Mouse (Mus musculus) stomach, postnatal 0 days (tissue): ENCODE measurements at regions not wholly inside any gene's neighbourhood (a gene's known extent, or its start where the extent isn't known, plus 50 kb on each side); places are given as distances from the start of the nearest gene placed in this dataset.

Source experiments
- ATAC-seq: fragments of 200-750 bp; cut with Nextera tagmentation; 2 replicates; pipeline ENCODE4 v1.8.0; 2017; ENCODE audit not compliant: low FRiP score, low TSS enrichment
- DNase-seq: peaks from one replicate; pipeline ENCODE4 v3.0.0-alpha.2; 2016; ENCODE audit warnings: low spot score
- H3K27ac ChIP-seq: fragments of 300-500 bp; sonication (generic); replicated peaks from 2 replicates; pipeline ENCODE4 v1.5.1; 2014; ENCODE audit warnings: mild to moderate bottlenecking, control low read depth
- H3K27me3 ChIP-seq: fragments of 300-500 bp; sonication (generic); 2 replicates; pipeline ENCODE4 v1.6.1; 2014; ENCODE audit warnings: low read length; ENCODE audit not compliant: control insufficient read depth, insufficient read depth
- H3K36me3 ChIP-seq: fragments of 300-500 bp; sonication (generic); 2 replicates; pipeline ENCODE4 v1.6.1; 2014; ENCODE audit warnings: low read length, mixed read lengths; ENCODE audit not compliant: control insufficient read depth, insufficient read depth
- H3K4me1 ChIP-seq: fragments of 300-500 bp; sonication (generic); replicated peaks from 2 replicates; pipeline ENCODE4 v1.6.1; 2014; ENCODE audit warnings: antibody characterized with exemption; ENCODE audit not compliant: control insufficient read depth, insufficient read depth
- H3K4me2 ChIP-seq: fragments of 300-500 bp; sonication (generic); replicated peaks from 2 replicates; pipeline ENCODE4 v1.6.1; 2014; ENCODE audit warnings: low read depth, mild to moderate bottlenecking, control low read depth, moderate library complexity
- H3K4me3 ChIP-seq: fragments of 300-500 bp; sonication (generic); 2 replicates; pipeline ENCODE4 v1.5.1; 2014; ENCODE audit warnings: low read depth, low read length, control low read depth
- H3K9ac ChIP-seq: fragments of 300-500 bp; sonication (generic); 2 replicates; pipeline ENCODE4 v1.6.1; 2014; ENCODE audit warnings: mild to moderate bottlenecking, low read length, control low read depth, mixed read lengths
- H3K9me3 ChIP-seq: fragments of 300-500 bp; sonication (generic); 2 replicates; pipeline ENCODE4 v1.6.1; 2016; ENCODE audit warnings: low read length; ENCODE audit not compliant: control insufficient read depth
- CTCF ChIP-seq: IDR thresholded peaks from 2 replicates; pipeline ENCODE4 v1.5.1; 2016; ENCODE audit warnings: antibody characterized with exemption, low read depth, mild to moderate bottlenecking, moderate library complexity
- EP300 ChIP-seq: optimal IDR thresholded peaks from 2 replicates; pipeline ENCODE3; 2016; ENCODE audit warnings: antibody characterized with exemption
- WGBS: fragments of 180-500 bp; shearing (Covaris S2); extraction: QIAGEN DNeasy Blood & Tissue Kit; methylation state at CpG from one replicate; pipeline ENCODE4 v1.1.7; 2014; 5-methylcytosine and 5-hydroxymethylcytosine counted together

- WGBS, result 51% methylated on average over 11 of the region's 11 CpGs
- Histone ChIP-seq H3K27me3 (no peaks in the 10 kb centered on the region), H3K9me3 (no peaks in the 10 kb centered on the region), H3K4me1 (no peaks in the 10 kb centered on the region; the same call in 1 of the 2 replicates), H3K27ac (no peak overlapping the region), H3K36me3 (no peaks in the 10 kb centered on the region), H3K9ac (no peak overlapping the region), H3K4me2 (no peak overlapping the region), H3K4me3 (no peak overlapping the region)
- ATAC-seq, result no peak
- no peak for DNase-seq
- TF ChIP-seq CTCF (no peak), EP300 (no peak)
These were observed 176.8 kb upstream of the Spred2 start for GRCm38 (mm10) chr11:19747097-19747972.

DNA sequence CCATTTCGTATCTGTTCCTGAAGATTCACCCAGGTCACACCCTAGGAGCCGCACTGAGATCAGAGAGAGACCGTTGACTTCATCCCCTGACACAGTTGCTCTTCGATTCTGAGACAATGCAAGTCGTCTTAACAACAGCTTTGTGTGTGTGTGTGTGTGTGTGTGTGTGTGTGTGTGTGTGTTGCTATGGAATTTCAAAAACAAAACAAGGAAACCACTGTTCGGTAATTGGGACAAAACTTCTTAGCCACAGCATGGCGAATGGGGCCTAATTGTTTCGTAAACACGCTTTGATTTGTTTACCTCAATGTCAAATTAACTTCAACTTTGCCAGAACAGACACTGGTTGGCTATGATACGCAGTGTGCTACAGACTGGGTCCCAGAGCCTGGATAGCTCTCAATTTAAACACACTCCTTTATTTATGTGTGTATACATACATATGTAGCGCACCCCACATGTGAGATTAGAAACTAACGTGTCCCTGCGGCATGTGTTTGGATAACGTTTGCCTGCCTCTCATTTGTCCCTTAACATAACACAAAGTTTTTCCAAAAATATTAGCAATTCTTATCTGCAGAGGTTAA, 176.1 kb upstream of the Spred2 start:
- no peak overlapping the region for H3K27ac ChIP-seq
- H3K9ac ChIP-seq, result no peak overlapping the region
- DNase-seq (no peak), ATAC-seq (no peak)
- no peak overlapping the region; the same call in 1 of the 2 replicates for H3K4me2 ChIP-seq
- H3K4me3 ChIP-seq, result no peak overlapping the region
- H3K27me3 ChIP-seq, result no peaks in the 10 kb centered on the region
- no peaks in the 10 kb centered on the region; the same call in 1 of the 2 replicates for H3K4me1 ChIP-seq
- H3K36me3 ChIP-seq, result no peaks in the 10 kb centered on the region
- TF ChIP-seq CTCF, result no peak
- TF ChIP-seq EP300, result no peak
- WGBS, result 42% methylated on average over 14 of the region's 14 CpGs
- H3K9me3 ChIP-seq, result no peaks in the 10 kb centered on the region

- H3K9me3 ChIP-seq, result no peaks in the 10 kb centered on the region
- no peak for TF ChIP-seq EP300
- no peak for TF ChIP-seq CTCF
These were observed 165.3 kb upstream of the Spred2 start for GRCm38 (mm10) chr11:19758892-19759291.

GRCm38 (mm10) chr11:19760861-19761693, 163.1 kb upstream of the Spred2 start:
- Histone ChIP-seq H3K27me3 (no peaks in the 10 kb centered on the region), H3K9ac (0 out of 2 replicates have a peak overlapping the region, but pooled peaks have one; percentile 28), H3K4me2 (peak overlapping the region; percentile 40), H3K27ac (no peak overlapping the region; the same call in 1 of the 2 replicates), H3K9me3 (no peaks in the 10 kb centered on the region), H3K36me3 (no peaks in the 10 kb centered on the region), H3K4me3 (peak overlapping the region; percentile 32), H3K4me1 (no peaks in the 10 kb centered on the region)
- ATAC-seq (no peak), DNase-seq (peak; percentile 54)
- WGBS, result 8% methylated on average over 16 of the region's 16 CpGs
- TF ChIP-seq EP300, result no peak
- peak; percentile 95 for TF ChIP-seq CTCF

More at GRCm38 (mm10) chr11:19758892-19759291, 165.3 kb upstream of the Spred2 start:
- H3K9ac ChIP-seq, result no peak overlapping the region
- no peak overlapping the region for H3K4me2 ChIP-seq
- H3K36me3 ChIP-seq, result no peaks in the 10 kb centered on the region
- no peak for ATAC-seq
- H3K4me1 ChIP-seq, result no peaks in the 10 kb centered on the region
- H3K4me3 ChIP-seq, result no peak overlapping the region
- H3K27ac ChIP-seq, result no peak overlapping the region
- WGBS, result 61% methylated on average over 4 of the region's 4 CpGs
- no peaks in the 10 kb centered on the region for H3K27me3 ChIP-seq
- no peak for DNase-seq

- no peak for TF ChIP-seq CTCF
- TF ChIP-seq EP300, result no peak
- ATAC-seq (no peak), DNase-seq (no peak)
- Histone ChIP-seq H3K9ac (no peak overlapping the region), H3K9me3 (no peaks in the 10 kb centered on the region), H3K4me2 (no peak overlapping the region), H3K4me1 (no peaks in the 10 kb centered on the region), H3K4me3 (no peak overlapping the region), H3K36me3 (no peaks in the 10 kb centered on the region), H3K27ac (no peak overlapping the region; the same call in 1 of the 2 replicates), H3K27me3 (no peaks in the 10 kb centered on the region)
- WGBS, result 54% methylated on average over 4 of the region's 4 CpGs
These were observed 162.5 kb upstream of the Spred2 start for GRCm38 (mm10) chr11:19761694-19761976.
